Mouse (Mus musculus) intestine, embryonic 16.5 days (tissue): ENCODE measurements around the gene Stxbp1. TPM values are rescaled to one million over a fixed set of nuclear protein-coding genes. Genes with fewer than 3 reads are reported as not detected.

Source experiments
- ATAC-seq: fragments of 200-750 bp; cut with Nextera tagmentation; 2 replicates; pipeline ENCODE4 v1.8.0; 2017; ENCODE audit warnings: moderate TSS enrichment, moderate library complexity
- H3K27ac ChIP-seq: fragments of 300-500 bp; sonication (generic); 2 replicates; pipeline ENCODE4 v1.5.1; 2014; ENCODE audit warnings: mild to moderate bottlenecking, low read length
- H3K27me3 ChIP-seq: fragments of 300-500 bp; sonication (generic); replicated peaks from 2 replicates; pipeline ENCODE4 v1.6.1; 2014; ENCODE audit warnings: low read length, control low read depth, mixed read lengths; ENCODE audit not compliant: control insufficient read depth, insufficient read depth
- H3K36me3 ChIP-seq: fragments of 300-500 bp; sonication (generic); 2 replicates; pipeline ENCODE4 v1.6.1; 2014; ENCODE audit warnings: low read length, control low read depth; ENCODE audit not compliant: control insufficient read depth, insufficient read depth
- H3K4me1 ChIP-seq: fragments of 300-500 bp; sonication (generic); 2 replicates; pipeline ENCODE4 v1.6.1; 2014; ENCODE audit warnings: low read length, control low read depth, mixed read lengths; ENCODE audit not compliant: control insufficient read depth, insufficient read depth
- H3K4me2 ChIP-seq: fragments of 300-500 bp; sonication (generic); 2 replicates; pipeline ENCODE4 v1.6.1; 2014; ENCODE audit warnings: low read depth, low read length, control low read depth
- H3K4me3 ChIP-seq: fragments of 300-500 bp; sonication (generic); 2 replicates; pipeline ENCODE4 v1.5.1; 2014; ENCODE audit warnings: mild to moderate bottlenecking, low read length
- H3K9ac ChIP-seq: fragments of 300-500 bp; sonication (generic); 2 replicates; pipeline ENCODE4 v1.6.1; 2014; ENCODE audit warnings: low read depth, low read length
- H3K9me3 ChIP-seq: fragments of 300-500 bp; sonication (generic); 2 replicates; pipeline ENCODE4 v1.6.1; 2016; ENCODE audit warnings: low read length, control low read depth; ENCODE audit not compliant: control insufficient read depth
- WGBS: fragments of 180-500 bp; shearing (Covaris S2); extraction: QIAGEN DNeasy Blood & Tissue Kit; methylation state at CpG from one replicate; pipeline ENCODE4 v1.1.7; 2014; 5-methylcytosine and 5-hydroxymethylcytosine counted together
- polyA plus RNA-seq: library from polyadenylated mRNA; unstranded; fragments of >200 nt; fragmentation: Nextera tagmentation; extraction: Ambion mirVana; gene quantifications from 2 replicates; pipeline ENCODE4 v1.2.1, GENCODE M21; 2015

The Stxbp1 gene
- polyA plus RNA-seq, 1 experiment from 2014 or later = 18.1 TPM

GRCm38 (mm10) chr2:32847468-32847821 lies 400 bp upstream of the Stxbp1 start:
- H3K36me3 ChIP-seq = no peaks in the 10 kb centered on the region
- H3K9ac ChIP-seq = peak overlapping the region; percentile 8; the same call in 1 of the 2 replicates
- WGBS = 47% methylated on average over 6 of the region's 6 CpGs
- peak overlapping the region; percentile 96 for H3K4me2 ChIP-seq
- peaks cover 11% of the 10 kb centered on the region for H3K4me1 ChIP-seq
- H3K27me3 ChIP-seq = no peaks in the 10 kb centered on the region
- no peak; the same call in 1 of the 2 replicates for ATAC-seq
- peak overlapping the region; percentile 83 for H3K4me3 ChIP-seq
- no peaks in the 10 kb centered on the region for H3K9me3 ChIP-seq
- H3K27ac ChIP-seq = no peak overlapping the region

- Histone ChIP-seq H3K27ac (peak overlapping the region; percentile 80), H3K4me1 (peaks cover 9% of the 10 kb centered on the region; the same call in 1 of the 2 replicates), H3K9me3 (no peaks in the 10 kb centered on the region), H3K36me3 (no peaks in the 10 kb centered on the region), H3K27me3 (no peaks in the 10 kb centered on the region), H3K4me3 (peak overlapping the region; percentile 83), H3K4me2 (peak overlapping the region; percentile 96), H3K9ac (peak overlapping the region; percentile 86)
- under 1% methylated on average over 33 of the region's 33 CpGs for WGBS
- peak; percentile 34 for ATAC-seq
Measured at GRCm38 (mm10) chr2:32846101-32846804, 792 bp downstream of the Stxbp1 start.

- Histone ChIP-seq H3K9ac (peak overlapping the region; percentile 86), H3K27me3 (no peaks in the 10 kb centered on the region), H3K27ac (peak overlapping the region; percentile 80; the same call in 1 of the 2 replicates), H3K9me3 (no peaks in the 10 kb centered on the region), H3K36me3 (no peaks in the 10 kb centered on the region), H3K4me2 (peak overlapping the region; percentile 96), H3K4me1 (peaks cover 9% of the 10 kb centered on the region; the same call in 1 of the 2 replicates), H3K4me3 (peak overlapping the region; percentile 83)
- no peak for ATAC-seq
- WGBS = 7% methylated on average over 12 of the region's 12 CpGs
Measured at GRCm38 (mm10) chr2:32845572-32846100, 1.4 kb downstream of the Stxbp1 start.

- 43% methylated on average over 4 of the region's 4 CpGs for WGBS
- Histone ChIP-seq H3K4me2 (no peak overlapping the region), H3K4me1 (peaks cover 5% of the 10 kb centered on the region; the same call in 1 of the 2 replicates), H3K9ac (no peak overlapping the region), H3K27ac (no peak overlapping the region), H3K36me3 (no peaks in the 10 kb centered on the region), H3K9me3 (no peaks in the 10 kb centered on the region), H3K27me3 (no peaks in the 10 kb centered on the region), H3K4me3 (no peak overlapping the region)
- no peak for ATAC-seq
Measured at GRCm38 (mm10) chr2:32842558-32842957, 4.5 kb downstream of the Stxbp1 start.

GRCm38 (mm10) chr2:32841099-32841498 lies 5.9 kb downstream of the Stxbp1 start:
- Histone ChIP-seq H3K36me3 (no peaks in the 10 kb centered on the region), H3K27ac (no peak overlapping the region), H3K27me3 (no peaks in the 10 kb centered on the region), H3K4me3 (no peak overlapping the region), H3K9me3 (no peaks in the 10 kb centered on the region), H3K4me1 (0 out of 2 replicates have a peak, but pooled peaks cover 2% of the 10 kb centered on the region), H3K4me2 (no peak overlapping the region), H3K9ac (no peak overlapping the region)
- WGBS = 59% methylated on average over 5 of the region's 5 CpGs
- no peak for ATAC-seq

GRCm38 (mm10) chr2:32839261-32839660 lies 7.8 kb downstream of the Stxbp1 start:
- no peak overlapping the region for H3K27ac ChIP-seq
- H3K27me3 ChIP-seq = no peaks in the 10 kb centered on the region
- peaks cover 7% of the 10 kb centered on the region; the same call in 1 of the 2 replicates for H3K4me1 ChIP-seq
- no peak overlapping the region for H3K4me2 ChIP-seq
- H3K9ac ChIP-seq = no peak overlapping the region
- H3K36me3 ChIP-seq = no peaks in the 10 kb centered on the region
- 68% methylated on average over 2 of the region's 2 CpGs for WGBS
- no peak overlapping the region for H3K4me3 ChIP-seq
- H3K9me3 ChIP-seq = no peaks in the 10 kb centered on the region
- ATAC-seq = no peak

GRCm38 (mm10) chr2:32838147-32838884 lies 8.7 kb downstream of the Stxbp1 start:
- Histone ChIP-seq H3K4me3 (no peak overlapping the region), H3K9me3 (no peaks in the 10 kb centered on the region), H3K4me1 (peaks cover 12% of the 10 kb centered on the region; the same call in 1 of the 2 replicates), H3K36me3 (no peaks in the 10 kb centered on the region), H3K9ac (no peak overlapping the region), H3K27me3 (no peaks in the 10 kb centered on the region), H3K4me2 (no peak overlapping the region), H3K27ac (no peak overlapping the region)
- ATAC-seq = no peak
- 64% methylated on average over 9 of the region's 9 CpGs for WGBS

GRCm38 (mm10) chr2:32835588-32835987 lies 11.5 kb downstream of the Stxbp1 start:
- H3K4me1 ChIP-seq = peaks cover 12% of the 10 kb centered on the region; the same call in 1 of the 2 replicates
- H3K4me2 ChIP-seq = no peak overlapping the region
- H3K27ac ChIP-seq = peak overlapping the region; percentile 74; the same call in 1 of the 2 replicates
- H3K9ac ChIP-seq = no peak overlapping the region
- H3K36me3 ChIP-seq = no peaks in the 10 kb centered on the region
- no peak for ATAC-seq
- no peak overlapping the region for H3K4me3 ChIP-seq
- no peaks in the 10 kb centered on the region for H3K27me3 ChIP-seq
- H3K9me3 ChIP-seq = no peaks in the 10 kb centered on the region

GRCm38 (mm10) chr2:32834496-32834895 lies 12.5 kb downstream of the Stxbp1 start:
- H3K4me2 ChIP-seq = peak overlapping the region; percentile 7
- 0 out of 2 replicates have a peak overlapping the region, but pooled peaks have one; percentile 17 for H3K9ac ChIP-seq
- ATAC-seq = peak; percentile 64
- no peaks in the 10 kb centered on the region for H3K9me3 ChIP-seq
- 24% methylated on average over 7 of the region's 7 CpGs for WGBS
- peaks cover 12% of the 10 kb centered on the region; the same call in 1 of the 2 replicates for H3K4me1 ChIP-seq
- H3K4me3 ChIP-seq = no peak overlapping the region
- H3K27me3 ChIP-seq = no peaks in the 10 kb centered on the region
- peak overlapping the region; percentile 74 for H3K27ac ChIP-seq
- H3K36me3 ChIP-seq = no peaks in the 10 kb centered on the region
